Mouse (Mus musculus): ENCODE results near the gene Dmrtc1c1. TPM values are rescaled to one million over a fixed set of nuclear protein-coding genes. Genes with fewer than 3 reads are reported as not detected.
"Not testable (repeated sequence)": the region's sequence is repeated elsewhere in the genome, so short reads cannot be mapped to it uniquely, and the experiment has no call there.

The Dmrtc1c1 gene
- total RNA-seq (2012; rRNA removed) (not detected in 2 replicates), polyA plus RNA-seq (2012; ENCODE audit: insufficient read depth in 1 of 2, insufficient read length in 2 of 2, low read depth in 1 of 2, low replicate concordance in 2 of 2, missing spikeins in 1 of 2) (not detected)

GRCm38 (mm10) chrX:102802663-102803062 is at the start of gene Dmrtc1c1:
Gene Dmrtc1c1, plus strand, starts transcription at chrX:102802963.
- H3K4me1 ChIP-seq (ENCODE audit: control insufficient read depth in 1 of 2, insufficient read depth in 2 of 2, low read length in 2 of 2); H3K36me3 ChIP-seq (ENCODE audit: control insufficient read depth in 1 of 2, insufficient read depth in 2 of 2, low read length in 2 of 2); H3K9ac ChIP-seq (ENCODE audit: control insufficient read depth, low read depth, low read length, poor library complexity, severe bottlenecking); DNase-seq (ENCODE audit: low read depth, low spot score); H3K27me3 ChIP-seq (ENCODE audit: control insufficient read depth in 1 of 2, insufficient read depth in 2 of 2, low read length in 2 of 2); H3K4me3 ChIP-seq (ENCODE audit: control insufficient read depth in 1 of 2, insufficient read depth in 1 of 2, low read depth in 2 of 2, low read length in 2 of 2); H3K9me3 ChIP-seq (replicated peaks; ENCODE audit: insufficient read depth, low read length); H3K79me2 ChIP-seq (ENCODE audit: control insufficient read depth, insufficient read depth, low read length, poor library complexity); H3K27ac ChIP-seq (ENCODE audit: control insufficient read depth, low read depth, low read length): not testable (repeated sequence)

DNA sequence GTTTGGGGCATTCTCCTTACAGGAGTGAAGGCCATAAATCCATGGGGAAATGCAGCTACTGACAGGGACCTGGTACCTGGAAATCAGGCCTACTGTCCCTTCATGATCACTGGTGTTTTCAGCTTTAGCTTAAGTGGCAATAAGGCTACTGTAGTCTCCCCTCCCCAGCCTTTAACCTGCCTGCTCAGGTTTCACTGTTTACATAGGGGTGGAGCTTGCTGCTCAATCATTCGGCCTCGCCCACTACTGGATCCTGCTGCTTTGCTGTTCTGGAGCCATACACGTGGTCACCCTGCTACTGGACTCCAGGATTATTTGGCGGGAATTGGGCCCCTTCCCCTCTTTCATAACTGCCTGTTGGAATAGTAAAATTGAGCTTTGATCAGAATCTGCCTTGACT is 36.9 kb upstream of the Dmrtc1c1 start:
- no peaks in the 10 kb centered on the region for H3K27me3 ChIP-seq (ENCODE audit: control insufficient read depth in 1 of 2, insufficient read depth in 2 of 2, low read length in 2 of 2)

GRCm38 (mm10) chrX:102812311-102812710 is 9.5 kb downstream of the Dmrtc1c1 start:
- no peak for DNase-seq (ENCODE audit: low read depth, low spot score)
- no peaks in the 10 kb centered on the region for H3K36me3 ChIP-seq (ENCODE audit: control insufficient read depth in 1 of 2, insufficient read depth in 2 of 2, low read length in 2 of 2)
- H3K4me1 ChIP-seq (ENCODE audit: control insufficient read depth in 1 of 2, insufficient read depth in 2 of 2, low read length in 2 of 2), result no peaks in the 10 kb centered on the region
- TF ChIP-seq MAX (IDR thresholded peaks at IDR 0.05; ENCODE audit: low read length) (no peak), POLR2A (IDR thresholded peaks at IDR 0.05; ENCODE audit: control insufficient read depth in 1 of 2, insufficient read depth in 1 of 2, low read depth in 1 of 2, low read length in 2 of 2, poor library complexity in 1 of 2) (no peak), NRF1 (IDR thresholded peaks at IDR 0.05; ENCODE audit: insufficient read depth, low read depth, low read length, poor library complexity, severe bottlenecking) (no peak), USF2 (IDR thresholded peaks at IDR 0.05; ENCODE audit: borderline replicate concordance in 1 of 2, insufficient read depth in 1 of 2, low read depth in 1 of 2, low read length in 2 of 2) (no peak)
- H3K27ac ChIP-seq (ENCODE audit: control insufficient read depth, low read depth, low read length), result no peak overlapping the region
- no peaks in the 10 kb centered on the region for H3K9me3 ChIP-seq (replicated peaks; ENCODE audit: insufficient read depth, low read length)
- H3K4me3 ChIP-seq (ENCODE audit: control insufficient read depth in 1 of 2, insufficient read depth in 1 of 2, low read depth in 2 of 2, low read length in 2 of 2), result no peak overlapping the region
- H3K9ac ChIP-seq (ENCODE audit: control insufficient read depth, low read depth, low read length, poor library complexity, severe bottlenecking), result no peak overlapping the region
- H3K27me3 ChIP-seq (ENCODE audit: control insufficient read depth in 1 of 2, insufficient read depth in 2 of 2, low read length in 2 of 2), result no peaks in the 10 kb centered on the region
- no peaks in the 10 kb centered on the region for H3K79me2 ChIP-seq (ENCODE audit: control insufficient read depth, insufficient read depth, low read length, poor library complexity)

More for the DNA sequence above, 36.9 kb upstream of the Dmrtc1c1 start:
- Histone ChIP-seq H3K9me3 (replicated peaks; ENCODE audit: insufficient read depth, low read length) (no peaks in the 10 kb centered on the region), H3K9ac (ENCODE audit: control insufficient read depth, low read depth, low read length, poor library complexity, severe bottlenecking) (no peak overlapping the region), H3K36me3 (ENCODE audit: control insufficient read depth in 1 of 2, insufficient read depth in 2 of 2, low read length in 2 of 2) (no peaks in the 10 kb centered on the region), H3K4me3 (ENCODE audit: control insufficient read depth in 1 of 2, insufficient read depth in 1 of 2, low read depth in 2 of 2, low read length in 2 of 2) (no peak overlapping the region), H3K4me1 (ENCODE audit: control insufficient read depth in 1 of 2, insufficient read depth in 2 of 2, low read length in 2 of 2) (no peaks in the 10 kb centered on the region), H3K27ac (ENCODE audit: control insufficient read depth, low read depth, low read length) (no peak overlapping the region), H3K79me2 (ENCODE audit: control insufficient read depth, insufficient read depth, low read length, poor library complexity) (no peaks in the 10 kb centered on the region)
- no peak for TF ChIP-seq UBTF (IDR thresholded peaks at IDR 0.05; ENCODE audit: borderline replicate concordance, insufficient read depth, low read depth, low read length)
- no peak for TF ChIP-seq CHD2 (IDR thresholded peaks at IDR 0.05; ENCODE audit: low read length)
- no peak for TF ChIP-seq POLR2AphosphoS5 (IDR thresholded peaks at IDR 0.05; ENCODE audit: borderline replicate concordance, low read depth, low read length)
- TF ChIP-seq CTCF (IDR thresholded peaks at IDR 0.05 in 2 of 3, conservative IDR thresholded peaks at IDR 0.05 in 1 of 3; ENCODE audit: control insufficient read depth in 1 of 3, insufficient read depth in 1 of 3, low read depth in 2 of 3, low read length in 3 of 3, poor library complexity in 1 of 3, severe bottlenecking in 1 of 3), result no peak
- TF ChIP-seq MAX (IDR thresholded peaks at IDR 0.05; ENCODE audit: low read length), result no peak
- TF ChIP-seq CHD1 (IDR thresholded peaks at IDR 0.05; ENCODE audit: low read depth, low read length), result no peak
- no peak for TF ChIP-seq MYC (IDR thresholded peaks at IDR 0.05; ENCODE audit: low read depth, low read length)
- no peak for TF ChIP-seq USF2 (IDR thresholded peaks at IDR 0.05; ENCODE audit: borderline replicate concordance in 1 of 2, insufficient read depth in 1 of 2, low read depth in 1 of 2, low read length in 2 of 2)
- DNase-seq (ENCODE audit: low read depth, low spot score), result no peak

DNA sequence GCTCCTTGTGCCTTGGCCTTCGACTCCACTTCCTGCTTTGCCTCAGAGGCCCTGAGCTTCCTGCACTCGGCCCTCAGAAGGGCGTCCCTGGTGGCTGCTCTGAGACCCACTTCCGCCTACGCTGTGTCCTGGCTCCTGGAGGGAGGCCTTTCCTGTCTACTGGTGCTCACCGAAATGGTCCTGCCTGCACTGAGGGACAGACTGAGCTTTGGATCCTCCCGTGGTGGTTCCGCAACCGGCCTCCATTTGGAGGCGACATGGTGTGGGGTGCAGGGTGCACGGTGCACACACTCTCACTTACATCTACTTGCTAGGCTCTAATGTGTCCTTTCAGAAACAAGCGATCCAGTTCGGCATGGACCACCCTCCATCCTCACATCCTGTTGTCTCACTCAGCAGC is 51.8 kb downstream of the Dmrtc1c1 start, which contains the start of gene Dmrtc1c2:
Gene Dmrtc1c2 (minus strand): TSS at position 101 of the 400 bp plus-strand sequence.
- not testable (repeated sequence) for H3K36me3 ChIP-seq (ENCODE audit: control insufficient read depth in 1 of 2, insufficient read depth in 2 of 2, low read length in 2 of 2); H3K79me2 ChIP-seq (ENCODE audit: control insufficient read depth, insufficient read depth, low read length, poor library complexity); H3K9me3 ChIP-seq (replicated peaks; ENCODE audit: insufficient read depth, low read length); H3K9ac ChIP-seq (ENCODE audit: control insufficient read depth, low read depth, low read length, poor library complexity, severe bottlenecking); H3K27me3 ChIP-seq (ENCODE audit: control insufficient read depth in 1 of 2, insufficient read depth in 2 of 2, low read length in 2 of 2); H3K4me1 ChIP-seq (ENCODE audit: control insufficient read depth in 1 of 2, insufficient read depth in 2 of 2, low read length in 2 of 2); H3K27ac ChIP-seq (ENCODE audit: control insufficient read depth, low read depth, low read length); DNase-seq (ENCODE audit: low read depth, low spot score); H3K4me3 ChIP-seq (ENCODE audit: control insufficient read depth in 1 of 2, insufficient read depth in 1 of 2, low read depth in 2 of 2, low read length in 2 of 2)

Data from MEL (cell line).